Mouse (Mus musculus): Measurements from ENCODE around the gene Abat. TPM values are rescaled to one million over a fixed set of nuclear protein-coding genes. Genes with fewer than 3 reads are reported as not detected.
A peak's percentile ranks its signal among the peaks of the same experiment; 100 is the strongest.

Gene Abat
- total RNA-seq, 1 experiment = 4.3 TPM

DNA sequence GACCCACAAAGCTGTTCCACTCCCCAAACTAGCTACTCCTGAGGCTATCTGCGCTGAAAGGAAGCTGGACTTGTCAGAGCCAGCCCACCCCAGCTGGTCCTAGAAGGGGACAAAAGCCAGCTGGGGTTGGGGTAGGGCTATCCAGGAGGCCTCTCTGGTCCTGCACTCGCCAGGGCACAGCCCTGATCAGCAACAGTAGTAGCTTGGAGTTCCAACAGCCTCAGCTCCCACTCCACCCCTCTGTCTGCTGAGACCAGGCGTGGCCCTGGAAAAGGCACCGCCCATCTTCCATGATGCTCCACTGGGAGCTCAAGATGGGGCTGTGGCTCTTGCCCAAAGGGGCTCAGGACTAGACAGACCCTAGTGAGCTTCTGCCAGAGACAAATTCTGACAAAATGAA, 154.6 kb downstream of the Abat start:
- Histone ChIP-seq H3K9me3 (ENCODE audit: control insufficient read depth, insufficient read depth, low read depth, low read length) (no peaks in the 10 kb centered on the region), H3K4me3 (ENCODE audit: insufficient read depth in 1 of 2, low read depth in 1 of 2, low read length in 2 of 2, poor library complexity in 1 of 2, severe bottlenecking in 1 of 2) (no peak overlapping the region), H3K27ac (ENCODE audit: insufficient read depth, low read depth, low read length, poor library complexity, severe bottlenecking) (no peak overlapping the region), H3K36me3 (ENCODE audit: control insufficient read depth, insufficient read depth, low read length, poor library complexity, severe bottlenecking) (peaks cover 15% of the 10 kb centered on the region), H3K9ac (ENCODE audit: insufficient read depth, low read depth, low read length, poor library complexity, severe bottlenecking) (no peak overlapping the region), H3K4me1 (ENCODE audit: control insufficient read depth in 2 of 2, insufficient read depth in 2 of 2, low read length in 2 of 2, poor library complexity in 1 of 2) (peaks cover 7 to 47% of the 10 kb centered on the region in 2 experiments)
- no peak for TF ChIP-seq ZC3H11A (IDR thresholded peaks at IDR 0.05; ENCODE audit: borderline replicate concordance, low read depth, low read length)
- TF ChIP-seq HCFC1 (IDR thresholded peaks at IDR 0.05; ENCODE audit: borderline replicate concordance, insufficient read depth, low read length) = no peak
- no peak for TF ChIP-seq CHD2 (IDR thresholded peaks at IDR 0.05; ENCODE audit: low read depth, low read length)
- TF ChIP-seq MAFK (IDR thresholded peaks at IDR 0.05; ENCODE audit: insufficient read depth, low read depth, low read length) = no peak
- TF ChIP-seq ZNF384 (IDR thresholded peaks at IDR 0.05; ENCODE audit: low read depth, low read length) = no peak
- in situ Hi-C loops (cut with MboI; ENCODE audit: low sequenced_read_pairs in 2 of 2, unreplicated experiment in 2 of 2) = no loop called here
- DNase-seq (ENCODE audit: low read depth, low spot score) = no peak

DNA sequence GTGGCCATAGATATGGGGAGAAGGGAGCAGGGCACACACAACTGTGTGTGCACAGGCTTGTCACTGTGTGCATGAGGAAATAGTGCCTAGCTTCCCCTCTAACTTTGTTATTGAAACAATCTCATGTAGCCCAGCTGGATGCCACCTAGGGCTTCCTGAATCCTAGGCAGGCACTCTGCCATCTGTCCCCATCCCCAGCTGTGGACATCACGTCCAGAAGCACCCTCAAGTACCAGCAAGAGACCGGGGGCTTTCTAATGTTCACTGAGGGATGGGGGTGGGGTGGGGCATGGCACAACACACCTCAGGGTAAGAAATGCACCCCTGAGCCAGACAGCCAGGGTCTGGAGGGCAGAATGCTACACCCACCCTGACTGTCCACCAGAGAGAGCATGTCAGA, 155.2 kb downstream of the Abat start:
- H3K9ac ChIP-seq (ENCODE audit: insufficient read depth, low read depth, low read length, poor library complexity, severe bottlenecking) = no peak overlapping the region
- H3K4me3 ChIP-seq (ENCODE audit: insufficient read depth in 1 of 2, low read depth in 1 of 2, low read length in 2 of 2, poor library complexity in 1 of 2, severe bottlenecking in 1 of 2) = no peak overlapping the region
- H3K36me3 ChIP-seq (ENCODE audit: control insufficient read depth, insufficient read depth, low read length, poor library complexity, severe bottlenecking) = peaks cover 9% of the 10 kb centered on the region
- H3K9me3 ChIP-seq (ENCODE audit: control insufficient read depth, insufficient read depth, low read depth, low read length) = no peaks in the 10 kb centered on the region
- H3K27ac ChIP-seq (ENCODE audit: insufficient read depth, low read depth, low read length, poor library complexity, severe bottlenecking) = no peak overlapping the region
- in situ Hi-C loops (cut with MboI; ENCODE audit: low sequenced_read_pairs in 2 of 2, unreplicated experiment in 2 of 2) = no loop called here
- TF ChIP-seq CHD2 (IDR thresholded peaks at IDR 0.05; ENCODE audit: low read depth, low read length) (no peak), MAFK (IDR thresholded peaks at IDR 0.05; ENCODE audit: insufficient read depth, low read depth, low read length) (no peak), HCFC1 (IDR thresholded peaks at IDR 0.05; ENCODE audit: borderline replicate concordance, insufficient read depth, low read length) (no peak), ZC3H11A (IDR thresholded peaks at IDR 0.05; ENCODE audit: borderline replicate concordance, low read depth, low read length) (no peak), ZNF384 (IDR thresholded peaks at IDR 0.05; ENCODE audit: low read depth, low read length) (no peak)
- H3K4me1 ChIP-seq (ENCODE audit: control insufficient read depth in 2 of 2, insufficient read depth in 2 of 2, low read length in 2 of 2, poor library complexity in 1 of 2) = peaks cover 7 to 45% of the 10 kb centered on the region in 2 experiments
- no peak for DNase-seq (ENCODE audit: low read depth, low spot score)

DNA sequence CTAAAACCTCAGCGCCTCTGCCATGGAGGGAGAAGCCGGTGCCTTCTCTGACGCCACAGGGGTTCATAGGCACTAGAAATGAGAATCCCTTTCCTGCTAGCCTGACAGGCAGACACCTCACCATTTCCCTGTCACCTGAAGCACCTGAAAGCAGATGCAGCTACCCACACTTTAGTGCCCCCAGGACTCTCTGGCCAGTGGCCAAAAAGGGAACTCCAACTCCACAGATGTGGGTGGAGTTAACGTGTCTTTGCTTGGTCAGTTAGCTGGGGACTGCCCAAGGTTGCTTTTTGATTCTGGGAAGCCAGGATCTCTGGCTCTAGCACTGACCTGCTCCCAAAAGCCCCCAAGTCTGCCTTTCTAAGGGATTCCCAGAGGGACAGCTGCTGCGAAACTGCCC, 156.2 kb downstream of the Abat start:
- Histone ChIP-seq H3K9me3 (ENCODE audit: control insufficient read depth, insufficient read depth, low read depth, low read length) (no peaks in the 10 kb centered on the region), H3K4me1 (ENCODE audit: control insufficient read depth in 2 of 2, insufficient read depth in 2 of 2, low read length in 2 of 2, poor library complexity in 1 of 2) (peaks cover 7 to 45% of the 10 kb centered on the region in 2 experiments), H3K9ac (ENCODE audit: insufficient read depth, low read depth, low read length, poor library complexity, severe bottlenecking) (peak overlapping the region; percentile 25; the same call in 1 of the 2 replicates), H3K27ac (ENCODE audit: insufficient read depth, low read depth, low read length, poor library complexity, severe bottlenecking) (no peak overlapping the region), H3K4me3 (ENCODE audit: insufficient read depth in 1 of 2, low read depth in 1 of 2, low read length in 2 of 2, poor library complexity in 1 of 2, severe bottlenecking in 1 of 2) (no peak overlapping the region), H3K36me3 (ENCODE audit: control insufficient read depth, insufficient read depth, low read length, poor library complexity, severe bottlenecking) (peaks cover 7% of the 10 kb centered on the region)
- DNase-seq (ENCODE audit: low read depth, low spot score) = no peak
- TF ChIP-seq MAFK (IDR thresholded peaks at IDR 0.05; ENCODE audit: insufficient read depth, low read depth, low read length) (no peak), HCFC1 (IDR thresholded peaks at IDR 0.05; ENCODE audit: borderline replicate concordance, insufficient read depth, low read length) (no peak)
- in situ Hi-C loops (cut with MboI; ENCODE audit: low sequenced_read_pairs in 2 of 2, unreplicated experiment in 2 of 2) = no loop called here

DNA sequence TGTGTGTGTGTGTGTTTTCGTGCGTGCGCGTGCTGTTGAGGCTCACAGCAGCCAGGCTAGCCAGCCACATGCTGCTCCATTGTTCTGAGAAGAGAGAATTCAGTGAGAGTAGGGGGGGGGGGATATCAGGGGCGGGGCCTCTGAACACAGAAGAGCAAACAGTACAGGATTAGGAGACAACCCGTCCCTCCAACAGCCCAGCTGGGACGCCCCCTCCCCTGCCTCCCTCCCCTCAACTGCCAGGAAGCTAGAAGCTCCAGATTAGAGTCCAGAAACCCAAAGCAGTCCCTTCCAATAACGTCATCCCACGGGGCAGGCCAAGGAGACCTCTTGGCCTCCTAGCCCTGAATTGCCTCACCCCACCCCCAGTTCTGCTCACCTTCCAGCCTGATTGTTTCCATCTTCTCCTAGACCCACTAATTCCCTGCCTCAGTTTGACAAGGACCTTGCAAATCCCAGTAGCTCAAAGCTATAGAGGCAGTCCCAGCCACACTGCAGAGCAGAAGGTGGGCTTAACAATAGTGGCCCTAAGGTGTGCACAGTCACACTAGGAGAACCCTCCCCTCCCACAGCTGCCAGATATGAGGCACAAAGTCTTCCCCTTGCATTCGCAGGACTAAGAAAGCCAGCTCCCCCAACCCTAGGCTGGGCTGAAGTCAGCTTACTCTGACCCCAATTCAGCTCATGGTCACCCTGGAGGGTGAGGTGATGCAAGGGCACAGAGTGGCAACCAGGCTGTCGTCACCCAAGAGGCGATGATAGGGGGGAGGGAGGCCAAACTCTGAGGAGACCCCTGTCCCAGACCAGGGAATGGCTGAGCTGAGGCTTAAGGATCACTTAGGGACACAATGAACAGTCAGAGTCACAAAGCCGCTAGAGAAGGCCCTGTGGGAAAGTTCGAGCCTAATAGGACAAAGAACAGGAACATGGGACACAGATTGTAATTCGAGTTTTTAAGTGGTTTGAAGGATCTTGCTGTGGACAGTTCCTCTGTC, 157.1 kb downstream of the Abat start:
- Histone ChIP-seq H3K9me3 (ENCODE audit: control insufficient read depth, insufficient read depth, low read depth, low read length) (no peaks in the 10 kb centered on the region), H3K36me3 (ENCODE audit: control insufficient read depth, insufficient read depth, low read length, poor library complexity, severe bottlenecking) (peaks cover 7% of the 10 kb centered on the region), H3K4me1 (ENCODE audit: control insufficient read depth in 2 of 2, insufficient read depth in 2 of 2, low read length in 2 of 2, poor library complexity in 1 of 2) (peaks cover 7 to 45% of the 10 kb centered on the region in 2 experiments), H3K27ac (ENCODE audit: insufficient read depth, low read depth, low read length, poor library complexity, severe bottlenecking) (no peak overlapping the region), H3K9ac (ENCODE audit: insufficient read depth, low read depth, low read length, poor library complexity, severe bottlenecking) (peak overlapping the region; percentile 25; the same call in 1 of the 2 replicates), H3K4me3 (ENCODE audit: insufficient read depth in 1 of 2, low read depth in 1 of 2, low read length in 2 of 2, poor library complexity in 1 of 2, severe bottlenecking in 1 of 2) (peak overlapping the region; percentile 84 to 87; a peak in 3 of 4 replicates)
- in situ Hi-C loops (cut with MboI; ENCODE audit: low sequenced_read_pairs in 2 of 2, unreplicated experiment in 2 of 2) = loop anchor here (5.0 to 10.0 kb wide), 2 partner anchors 176 to 263 kb away; no protein-coding TSS in a partner anchor
- no peak for DNase-seq (ENCODE audit: low read depth, low spot score)
- TF ChIP-seq MAFK (IDR thresholded peaks at IDR 0.05; ENCODE audit: insufficient read depth, low read depth, low read length) = no peak
- no peak for TF ChIP-seq ZC3H11A (IDR thresholded peaks at IDR 0.05; ENCODE audit: borderline replicate concordance, low read depth, low read length)
- TF ChIP-seq HCFC1 (IDR thresholded peaks at IDR 0.05; ENCODE audit: borderline replicate concordance, insufficient read depth, low read length) = no peak
- TF ChIP-seq CHD2 (IDR thresholded peaks at IDR 0.05; ENCODE audit: low read depth, low read length) = no peak
- TF ChIP-seq ZNF384 (IDR thresholded peaks at IDR 0.05; ENCODE audit: low read depth, low read length) = no peak

Other genes with a start within 250 kb of the Abat start
- gene Tmem114, start 88.3 kb upstream of the Abat start, total RNA-seq (2012; rRNA removed) = not detected in 2 replicates
- 15.5 and 21.6 TPM in 2 replicates for gene Mettl22, start 42.6 kb upstream of the Abat start, total RNA-seq (2012; rRNA removed)
- gene Pmm2, start 124.2 kb downstream of the Abat start, total RNA-seq (2012; rRNA removed) = 34.7 and 34.8 TPM in 2 replicates
- 20.7 and 25.7 TPM in 2 replicates for gene Tmem186, start 124.3 kb downstream of the Abat start, total RNA-seq (2012; rRNA removed)
- gene Carhsp1, start 158.7 kb downstream of the Abat start, total RNA-seq (2012; rRNA removed) = 42.5 and 66.6 TPM in 2 replicates
- gene Gm5767, start 167.3 kb downstream of the Abat start, total RNA-seq (2012; rRNA removed) = not detected in 2 replicates